Mouse (Mus musculus) gastrocnemius, postnatal 25 days (tissue): ENCODE results near the gene Klhdc4. TPM values are rescaled to one million over a fixed set of nuclear protein-coding genes. Genes with fewer than 3 reads are reported as not detected.

Experiments
- DNase-seq: peaks from one replicate; pipeline ENCODE4 v3.0.0; 2022
- total RNA-seq, 2 experiments: library from RNA; stranded (reverse); gene quantifications; 1 replicate in 1 of 2; 2 replicates in 1 of 2; pipeline ENCODE4 v1.2.3; 2021

The Klhdc4 gene
- total RNA-seq, 2 experiments from 2014 or later, result 8.1 to 9.1 TPM

DNA sequence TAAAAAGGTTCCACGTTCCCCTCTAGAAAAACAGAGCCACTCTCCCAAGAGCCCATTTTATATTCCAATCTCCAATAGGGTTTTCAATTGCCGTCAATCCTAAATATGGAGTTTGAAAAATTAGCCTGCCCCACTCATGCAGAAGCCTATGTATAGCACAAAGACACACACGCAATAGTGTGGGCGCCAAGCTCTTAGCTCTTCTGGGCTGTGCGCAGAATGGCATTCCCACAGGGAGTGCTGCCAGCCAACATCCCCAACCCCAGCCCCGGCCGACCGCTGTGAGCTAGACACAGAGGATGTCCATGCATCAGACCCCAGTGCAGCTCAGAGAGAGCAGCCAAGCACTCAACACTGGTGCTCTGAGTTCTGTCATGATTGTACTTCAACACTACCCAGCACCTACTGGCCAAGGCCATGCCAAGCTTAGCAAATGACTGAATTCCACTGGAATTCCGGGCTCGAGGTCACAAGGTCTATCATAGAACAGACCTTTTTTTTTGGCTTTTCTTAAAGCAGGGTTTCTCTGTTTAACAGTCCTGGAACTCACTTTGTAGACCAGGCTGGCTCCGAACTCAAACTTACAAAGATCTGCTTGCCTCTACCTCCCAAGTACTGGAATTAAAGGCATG, 19.7 kb downstream of the Klhdc4 start:
- DNase-seq, result no peak

DNA sequence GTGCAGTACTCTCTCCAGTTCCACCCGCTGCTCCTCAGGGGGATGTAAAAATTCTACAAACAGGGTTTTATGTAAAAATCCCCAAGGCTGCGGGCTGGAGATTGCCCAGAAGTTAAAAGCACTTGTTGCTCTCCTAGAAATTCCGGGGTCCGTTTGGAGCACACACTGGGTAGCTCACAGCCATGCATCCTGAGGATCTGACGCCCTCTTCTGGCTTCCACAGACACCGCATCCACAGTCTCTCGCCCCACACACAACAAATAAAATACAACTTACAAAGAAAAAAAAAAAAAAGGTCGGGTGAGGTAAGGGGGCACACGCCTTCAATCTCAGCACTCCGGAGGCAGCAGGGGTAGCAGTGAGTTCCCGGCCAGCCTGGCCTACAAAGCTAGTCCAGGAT, 21.3 kb downstream of the Klhdc4 start:
- DNase-seq, result no peak

DNA sequence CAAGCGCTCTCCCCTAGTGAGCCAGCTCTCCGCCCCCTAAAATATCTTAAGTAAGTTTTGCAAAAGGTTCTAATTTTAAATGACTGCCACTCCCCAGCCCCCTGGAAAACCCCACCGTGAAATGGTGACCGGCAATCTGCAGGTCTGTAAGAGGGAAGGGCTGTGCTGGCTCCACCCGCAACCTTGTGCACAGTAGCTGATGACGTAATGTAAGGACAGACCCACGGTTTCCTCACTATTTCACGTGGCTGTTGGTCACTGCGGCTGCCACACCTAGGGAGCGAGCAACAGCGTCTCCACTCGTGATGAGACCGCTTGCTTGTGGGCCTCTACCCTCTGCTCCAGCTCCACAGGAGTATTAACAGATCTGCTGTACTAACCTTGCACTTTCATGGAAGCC, 23.2 kb downstream of the Klhdc4 start:
- DNase-seq, result no peak

DNA sequence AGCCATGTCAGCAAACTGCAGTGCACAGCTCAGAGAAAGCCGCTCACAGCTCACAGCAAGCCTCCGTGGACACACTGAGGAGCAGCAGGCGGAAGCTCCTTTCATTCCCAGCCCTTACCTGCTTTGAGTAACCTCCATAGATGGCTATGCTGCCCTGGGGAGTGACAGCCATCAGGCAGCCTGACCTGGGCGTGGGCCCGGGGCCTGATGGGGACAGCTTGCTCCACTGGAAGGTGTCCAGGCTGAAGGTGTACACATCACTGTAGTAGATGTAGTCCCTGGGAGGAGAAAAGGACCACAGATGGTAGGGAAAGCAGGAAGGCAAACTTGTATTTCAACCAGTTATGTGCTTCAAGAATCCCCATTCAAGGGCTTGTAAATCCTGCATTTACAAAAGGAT, 24.5 kb downstream of the Klhdc4 start:
- DNase-seq, result no peak

DNA sequence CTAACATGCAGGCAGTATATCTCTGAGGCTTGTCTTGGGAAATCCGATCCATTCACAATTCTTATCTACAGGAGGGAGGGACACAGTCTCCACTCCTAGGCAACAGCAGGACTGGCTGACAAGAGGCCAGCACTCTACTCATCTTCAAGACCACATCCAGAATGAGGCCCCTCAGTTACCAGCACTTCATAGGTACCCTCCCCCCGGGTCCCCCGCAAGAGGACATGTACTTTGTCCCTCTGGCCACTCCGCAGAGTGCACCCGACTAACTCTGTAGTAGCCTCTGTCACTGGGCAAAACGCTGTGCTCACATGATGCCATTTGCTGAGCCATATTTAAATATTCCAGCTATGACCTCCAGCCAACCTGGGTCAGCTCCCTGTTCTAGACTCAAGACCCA, 31.0 kb downstream of the Klhdc4 start:
- no peak for DNase-seq

DNA sequence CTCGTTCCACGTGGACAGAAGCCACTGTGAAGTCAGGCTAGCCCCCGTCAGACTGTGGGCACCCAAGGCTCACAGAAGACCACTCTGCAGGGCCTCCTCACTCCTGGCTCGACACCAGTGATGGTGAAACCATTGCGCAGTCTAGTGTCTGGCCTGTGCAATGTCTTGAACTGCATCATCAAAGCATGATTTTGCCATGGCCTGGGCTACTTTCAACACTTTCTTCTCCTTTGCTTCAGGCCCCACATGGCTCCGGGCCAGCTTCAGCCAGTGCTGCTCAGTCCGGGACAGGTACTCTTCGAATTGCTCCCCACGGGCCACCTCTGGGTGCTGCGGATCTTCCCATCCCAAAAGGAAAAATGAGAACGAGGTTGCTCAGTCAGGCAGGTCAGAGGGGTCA, 33.0 kb downstream of the Klhdc4 start:
- DNase-seq, result no peak

DNA sequence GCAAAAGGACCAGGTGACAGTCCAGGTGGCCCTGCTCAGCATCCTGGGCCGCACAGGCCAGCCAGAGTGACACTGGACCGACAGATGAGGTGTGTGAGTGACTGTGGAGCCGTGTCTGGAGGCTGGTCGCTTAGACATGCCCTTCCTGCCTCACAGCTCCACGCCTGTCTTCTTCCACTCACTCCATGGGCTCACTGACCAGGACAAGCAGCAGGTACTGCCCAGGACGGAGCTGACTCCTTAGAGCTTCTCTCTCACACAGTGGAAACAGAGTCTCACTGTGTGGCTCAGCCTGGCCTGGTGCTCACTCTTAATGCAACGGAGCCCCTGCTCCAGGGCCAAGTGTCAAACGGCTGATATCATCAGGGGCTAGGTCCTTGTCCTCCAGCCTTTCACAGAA, 33.9 kb downstream of the Klhdc4 start:
- no peak for DNase-seq

DNA sequence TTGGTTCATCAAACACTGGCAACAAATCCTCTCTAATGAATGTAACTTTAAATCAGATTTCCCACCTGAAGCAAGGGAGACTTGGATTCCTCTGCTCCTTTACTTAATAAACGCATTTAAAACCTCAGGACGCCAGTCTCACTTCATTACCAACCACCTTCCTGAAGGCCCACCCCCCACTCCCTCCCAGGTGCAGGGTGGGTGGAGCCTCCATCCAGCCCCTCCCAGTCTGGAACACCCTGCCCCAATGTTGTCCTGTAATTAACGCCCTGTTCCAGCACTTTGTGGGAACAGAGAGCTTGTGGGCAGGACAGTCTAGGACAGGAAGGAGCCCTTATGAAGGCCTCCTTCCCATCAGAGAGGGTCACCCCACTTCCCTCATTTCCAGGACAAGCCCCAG, 35.2 kb downstream of the Klhdc4 start:
- DNase-seq, result no peak

DNA sequence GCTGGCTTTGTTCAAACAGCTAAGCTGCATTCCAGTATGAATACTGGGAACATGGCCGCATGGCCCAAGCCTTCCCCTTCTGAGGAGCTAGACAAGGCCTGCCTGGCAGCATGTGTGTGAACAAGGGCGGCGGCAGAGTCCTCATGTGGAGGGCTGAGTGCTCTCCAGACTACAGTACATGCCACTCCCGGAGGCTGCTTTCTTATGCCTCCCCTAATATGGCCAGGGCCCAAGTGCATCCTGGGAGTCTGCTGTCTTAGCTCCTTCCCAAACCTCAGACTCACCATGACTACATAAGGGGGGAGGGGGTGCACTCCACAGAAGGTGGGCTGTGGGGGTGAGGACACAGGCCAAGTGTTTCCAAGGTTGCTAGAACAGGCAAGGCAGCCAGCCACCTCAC, 36.7 kb downstream of the Klhdc4 start:
- no peak for DNase-seq

DNA sequence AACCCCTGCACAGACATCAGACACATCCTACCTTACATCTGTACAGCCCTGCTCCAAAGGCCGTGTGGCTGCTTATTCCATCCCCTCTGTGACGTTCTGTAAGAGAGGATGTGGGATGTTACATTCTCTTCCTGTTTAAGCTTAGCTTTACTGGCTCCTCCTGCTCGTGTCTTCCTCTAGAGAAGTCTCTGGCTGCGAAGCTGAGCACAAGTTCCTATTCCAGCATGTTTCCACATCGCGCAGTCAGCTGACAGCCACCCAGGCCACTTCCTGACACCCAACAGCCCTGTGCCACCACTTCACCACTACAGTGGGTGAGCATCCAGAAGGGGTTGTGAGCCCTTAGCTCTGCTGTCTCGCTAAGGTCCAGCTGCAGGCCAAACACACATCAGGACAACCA, 37.2 kb downstream of the Klhdc4 start:
- no peak for DNase-seq

DNA sequence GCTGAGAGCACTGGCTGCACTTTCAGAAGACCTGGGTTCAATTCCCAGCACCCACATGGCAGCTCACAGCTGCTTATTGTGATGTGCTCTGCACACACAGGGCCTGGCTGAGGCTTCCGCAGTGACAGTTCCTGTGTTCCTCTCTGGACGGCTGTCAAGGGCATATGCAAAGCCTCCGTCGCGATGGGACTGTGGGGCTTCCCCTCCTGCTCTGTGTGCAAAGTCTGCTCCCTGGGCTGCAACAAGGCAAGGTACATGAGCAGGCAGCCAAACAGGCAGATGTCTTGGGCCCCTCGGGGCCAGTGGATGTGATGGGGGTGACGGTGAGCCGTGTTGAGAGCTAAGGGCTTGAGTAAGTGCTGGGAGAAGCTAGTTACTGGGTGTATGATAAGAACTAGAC, 40.6 kb downstream of the Klhdc4 start:
- no peak for DNase-seq

DNA sequence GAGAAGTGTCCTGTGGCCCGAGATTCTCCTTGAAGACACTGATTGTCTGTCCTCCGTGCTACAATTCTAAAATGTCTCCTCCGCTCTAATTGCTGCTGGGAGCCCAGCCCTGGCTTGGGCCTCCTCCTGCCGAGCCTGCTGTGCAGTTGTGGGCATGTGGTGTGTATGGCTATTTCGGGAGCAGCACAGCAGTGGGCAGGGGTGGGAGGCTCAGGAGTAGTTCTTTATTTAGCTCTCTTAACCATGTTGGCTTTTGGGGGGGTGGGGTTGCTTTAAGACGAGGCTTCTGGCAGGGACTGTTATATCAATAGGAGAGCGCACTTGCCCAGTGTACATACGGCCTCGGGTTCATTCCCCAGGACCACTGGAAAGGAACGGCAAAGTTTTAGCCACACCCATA, 42.8 kb downstream of the Klhdc4 start:
- no peak for DNase-seq

DNA sequence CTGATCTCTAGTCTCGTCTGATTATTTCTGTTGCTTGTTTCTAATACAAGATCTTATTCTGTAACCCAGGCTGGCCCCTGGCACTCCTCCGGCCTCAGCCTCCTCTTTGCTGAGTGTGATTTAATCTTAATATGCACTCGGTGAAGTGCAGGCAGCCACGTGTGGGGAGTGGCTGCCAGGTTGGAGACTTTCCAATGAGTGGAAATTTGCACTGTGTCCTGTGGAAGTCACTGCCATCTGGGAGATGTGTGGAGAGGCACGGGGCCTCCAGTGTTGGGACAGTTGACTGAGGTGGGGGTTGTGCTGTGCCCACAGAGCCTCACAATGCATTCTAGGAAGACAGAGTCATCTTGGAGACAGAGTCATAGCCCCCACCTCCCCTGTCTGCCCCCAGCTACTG, 46.9 kb downstream of the Klhdc4 start:
- no peak for DNase-seq

DNA sequence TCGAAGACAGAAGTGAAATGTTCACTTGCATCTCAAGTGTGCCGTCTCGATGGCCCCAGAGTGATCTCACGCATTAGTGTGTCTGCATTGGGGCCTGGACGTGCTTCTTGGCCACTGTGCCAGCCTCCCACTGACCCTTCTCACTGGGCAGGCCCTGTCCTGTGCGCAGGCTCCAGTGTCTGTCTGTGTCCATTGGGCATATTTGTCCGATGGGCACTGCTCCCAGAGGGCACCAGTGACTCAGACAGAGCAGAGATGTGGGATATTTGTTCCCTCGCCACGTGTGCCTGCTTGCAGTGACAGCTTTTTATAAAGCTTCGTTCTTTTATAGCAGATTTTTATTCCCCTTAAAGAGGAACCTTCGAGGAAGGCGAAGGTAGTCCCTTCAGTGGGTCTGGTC, 55.5 kb downstream of the Klhdc4 start:
- DNase-seq, result no peak

DNA sequence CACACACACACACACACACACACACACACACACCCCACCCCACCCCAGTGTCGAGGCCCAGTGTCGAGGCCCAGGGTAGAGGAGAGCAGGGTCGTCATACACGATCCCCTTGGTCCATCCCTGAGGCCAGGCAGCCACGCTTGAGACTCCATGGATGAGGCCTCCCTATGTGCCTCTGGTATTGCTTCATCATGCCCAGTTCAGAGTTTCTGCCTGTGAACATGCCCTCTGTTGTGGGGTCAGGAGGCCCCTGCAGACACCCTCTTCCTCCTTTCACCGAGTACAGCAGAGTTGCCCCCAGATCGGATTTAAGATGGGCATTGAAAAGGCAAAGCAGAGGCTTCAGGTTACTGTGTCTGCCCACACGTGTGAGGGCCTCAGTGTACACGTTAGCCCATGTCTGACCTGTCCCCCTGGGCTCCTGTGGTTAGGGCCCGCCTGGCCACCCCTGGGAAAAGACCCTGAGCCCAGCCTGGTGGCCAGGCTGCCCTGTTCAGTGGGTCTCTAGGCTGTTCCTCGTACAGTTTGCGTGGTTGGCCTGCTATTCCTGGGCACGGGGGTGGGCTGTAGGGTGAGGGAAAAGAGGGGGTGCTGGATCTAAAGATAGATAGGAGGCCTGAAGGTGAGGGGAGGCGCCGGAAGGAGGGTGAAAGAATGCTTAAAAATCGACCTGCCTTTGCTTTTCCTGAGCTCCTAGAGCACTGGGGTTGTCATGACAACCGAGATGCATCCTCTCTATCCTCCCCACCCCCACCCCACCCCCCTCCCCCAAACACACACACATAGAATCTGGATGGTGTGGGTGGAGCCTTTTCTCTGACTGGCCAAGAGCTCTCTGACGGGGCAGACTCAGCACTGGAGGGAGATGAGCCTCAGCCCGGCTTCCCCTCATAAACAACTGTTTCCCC, 58.3 kb downstream of the Klhdc4 start:
- DNase-seq, result no peak

DNA sequence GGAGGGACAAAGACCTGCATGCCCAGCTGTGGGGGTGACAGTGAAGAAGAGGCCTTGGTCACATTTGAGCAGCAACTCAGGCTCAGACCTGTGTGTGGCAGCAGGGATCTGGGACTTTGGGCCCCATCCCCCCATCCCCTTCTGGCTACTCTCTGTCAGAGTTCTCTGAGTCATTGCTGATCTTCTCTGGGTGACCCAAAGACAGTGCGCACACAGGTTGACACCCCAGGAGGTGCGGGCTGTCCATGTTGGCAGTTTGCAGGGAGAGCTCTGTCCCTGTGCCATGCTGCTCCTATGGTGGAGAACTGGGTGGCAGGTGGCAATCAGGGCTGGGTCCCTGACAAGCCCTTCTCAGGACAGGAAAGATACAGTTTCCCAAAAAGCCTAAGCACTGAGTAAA, 59.7 kb downstream of the Klhdc4 start:
- DNase-seq, result no peak

DNA sequence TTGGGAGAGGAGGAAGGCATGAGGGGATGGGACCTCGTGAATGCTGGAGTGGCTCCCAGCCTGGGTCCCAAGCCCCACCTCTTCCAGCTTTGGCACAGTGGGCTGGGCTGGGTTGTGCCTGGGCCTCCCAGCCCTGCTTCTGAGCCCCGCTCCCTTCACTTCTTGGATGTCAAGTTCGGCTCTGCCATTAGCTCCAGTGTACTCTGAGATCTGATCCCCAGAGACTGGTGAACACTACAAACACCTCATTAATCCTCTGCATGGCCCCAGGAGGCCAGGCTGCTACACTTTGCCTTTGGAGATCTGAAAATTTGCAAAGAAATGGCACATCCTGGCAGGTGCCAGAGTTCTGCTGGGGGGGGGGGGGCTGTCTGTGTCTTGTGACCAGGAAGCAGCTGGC, 60.3 kb downstream of the Klhdc4 start:
- no peak for DNase-seq

DNA sequence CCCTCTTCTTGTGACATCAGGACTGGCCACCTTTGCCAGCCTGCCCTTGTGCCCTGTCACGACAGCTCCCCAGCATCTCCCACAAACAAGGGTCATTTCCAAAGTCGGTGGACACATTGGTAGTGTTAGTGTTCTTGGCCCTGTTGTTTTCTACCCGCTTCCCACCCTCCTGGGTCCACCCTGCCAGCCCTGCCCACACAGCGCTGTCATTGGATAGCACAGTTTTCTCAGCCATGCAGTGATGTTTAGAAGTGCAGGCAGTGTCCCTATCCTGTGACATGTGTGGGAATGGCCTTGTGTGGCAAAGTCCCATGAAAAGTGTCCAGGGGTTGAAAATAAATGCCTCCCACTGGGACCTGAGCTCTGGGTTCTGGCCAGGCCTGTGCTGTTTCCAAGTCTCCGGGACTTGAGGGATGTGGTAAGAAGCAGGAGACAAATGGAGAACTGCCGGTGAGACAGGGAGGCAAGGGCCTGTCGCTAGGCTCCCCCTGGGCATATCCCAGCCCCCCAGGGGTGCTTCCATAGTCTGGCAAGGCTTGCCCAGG, 63.7 kb downstream of the Klhdc4 start:
- no peak for DNase-seq

DNA sequence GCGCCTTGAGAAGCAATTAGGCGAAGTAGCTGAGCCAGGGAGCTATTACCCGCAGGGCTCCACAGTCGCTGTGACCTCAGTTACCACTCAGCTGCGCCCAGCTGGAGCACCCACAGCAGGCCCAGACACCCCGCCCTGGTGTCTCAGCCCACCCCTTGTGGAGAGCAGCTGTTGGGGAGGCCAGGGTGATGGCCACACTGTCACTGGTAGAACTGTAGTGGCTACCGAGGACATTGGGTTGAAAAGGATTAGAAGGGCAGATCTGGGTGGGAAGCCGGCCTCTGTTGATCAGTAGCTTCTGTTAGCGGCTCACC, 65.7 kb downstream of the Klhdc4 start:
- DNase-seq, result no peak

DNA sequence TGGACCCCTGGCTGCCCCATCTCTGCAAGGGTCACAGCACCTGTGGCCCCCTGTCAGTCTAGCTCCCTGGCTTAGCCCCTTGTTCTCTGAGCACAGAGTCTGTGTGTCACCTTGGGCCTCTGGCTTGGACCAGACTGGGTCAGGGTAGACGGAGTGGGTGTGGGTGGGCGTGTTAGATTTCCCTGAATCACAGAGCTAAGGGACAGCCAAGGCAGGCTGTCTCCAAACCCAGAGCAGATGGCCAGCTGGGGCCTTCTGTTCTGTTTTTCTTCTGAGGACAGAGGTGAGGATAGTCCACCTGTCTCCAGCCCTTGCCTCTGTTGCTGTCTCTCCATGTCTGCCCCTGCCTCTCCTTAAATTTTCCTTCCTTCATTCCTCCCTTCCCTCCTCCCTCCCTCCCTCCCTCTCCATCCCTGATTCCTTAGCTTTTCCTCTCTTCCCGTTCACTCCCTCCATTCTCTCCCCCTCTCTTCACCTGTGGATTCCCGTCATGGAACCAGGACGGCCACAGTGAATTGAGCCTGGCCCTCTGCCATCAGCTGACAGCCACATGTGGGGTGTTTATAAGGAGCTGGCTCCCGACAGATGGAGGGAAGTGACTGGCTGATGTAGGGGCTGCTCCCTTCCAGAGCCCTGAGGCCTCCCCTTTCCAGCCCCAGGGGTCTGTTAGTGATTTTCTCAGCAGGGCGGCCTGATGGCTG, 66.2 kb downstream of the Klhdc4 start:
- DNase-seq, result no peak

DNA sequence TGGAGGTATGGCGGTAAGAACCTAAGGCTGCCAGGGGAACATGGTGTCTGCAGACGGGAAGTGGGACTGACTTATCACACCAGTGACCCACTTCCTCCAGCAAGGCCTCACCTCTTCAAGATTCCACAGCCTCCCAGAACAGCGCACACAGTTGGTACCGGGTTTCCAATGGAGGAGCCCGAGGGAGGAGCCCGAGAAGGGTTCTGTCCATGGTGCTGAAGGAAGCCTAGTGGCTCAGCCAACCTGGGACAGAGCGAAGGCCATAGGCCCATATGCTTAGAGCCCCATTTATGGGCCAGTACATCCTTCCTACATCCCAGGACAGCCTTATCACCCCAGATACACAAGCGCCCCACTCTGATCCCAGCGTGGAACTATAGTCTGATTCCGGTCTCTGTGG, 67.9 kb downstream of the Klhdc4 start:
- DNase-seq, result no peak

DNA sequence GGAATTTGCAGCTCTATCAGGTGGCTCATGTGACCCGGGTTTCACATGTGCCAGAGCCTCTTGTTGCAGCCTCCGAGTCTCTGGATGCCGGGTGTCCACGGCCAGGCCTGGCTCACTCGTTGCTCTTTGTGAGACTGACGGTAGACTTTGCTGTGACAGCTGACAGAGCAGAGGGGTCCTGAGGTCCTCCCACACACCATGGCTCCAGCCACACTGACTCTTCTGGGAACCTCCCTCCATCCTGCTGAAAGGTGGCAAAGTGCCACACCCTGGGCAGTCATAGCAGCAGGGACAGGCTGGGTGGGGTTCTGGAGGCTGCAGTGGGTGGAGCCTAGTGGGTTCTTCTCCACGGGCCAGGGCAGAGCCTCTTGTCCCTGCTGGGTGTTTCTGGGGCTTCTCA, 68.9 kb downstream of the Klhdc4 start:
- DNase-seq, result no peak

DNA sequence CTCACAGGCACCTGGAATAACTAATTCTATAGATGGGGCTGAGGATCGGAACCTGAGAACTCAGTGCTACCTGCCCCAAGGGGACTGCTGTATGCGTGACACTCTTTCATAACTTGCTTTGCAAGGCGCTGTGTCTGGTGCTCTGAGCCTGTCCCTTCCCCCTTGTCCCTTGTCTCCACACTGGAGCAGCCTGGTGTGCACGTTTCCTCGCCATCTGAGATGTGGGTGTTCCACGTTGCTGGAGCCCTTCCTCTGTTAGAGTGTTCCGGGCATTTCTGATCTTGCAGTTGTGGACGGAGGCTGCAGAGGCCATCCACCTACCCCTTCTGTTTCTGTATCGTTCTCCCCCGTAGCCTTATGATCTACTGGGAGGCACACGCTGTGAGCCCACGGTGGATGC, 70.9 kb downstream of the Klhdc4 start:
- no peak for DNase-seq
